Mouse (Mus musculus) ES-CJ7 (cell line): Measurements from ENCODE around the gene Ptprh.
A peak's percentile ranks its signal among the peaks of the same experiment; 100 is the strongest.

Experiments used
- DNase-seq: peaks from one replicate; pipeline ENCODE4 v3.0.0; 2011; ENCODE audit warnings: low read depth, low spot score

Gene Ptprh

GRCm38 (mm10) chr7:4502421-4503090, 101.3 kb downstream of the Ptprh start:
- DNase-seq = peak; percentile 79

- peak; percentile 87 for DNase-seq
Measured at GRCm38 (mm10) chr7:4501558-4502397, 102.1 kb downstream of the Ptprh start, which contains the start of gene Ppp1r12c. Ppp1r12c (minus strand) TSS chr7:4501680.

GRCm38 (mm10) chr7:4500892-4501471, 102.9 kb downstream of the Ptprh start:
- DNase-seq = no peak

GRCm38 (mm10) chr7:4499034-4499433, 104.8 kb downstream of the Ptprh start:
- DNase-seq = no peak
